14 mouse cellular contexts compared by ENCODE assay signal in the genomic region with DNA sequence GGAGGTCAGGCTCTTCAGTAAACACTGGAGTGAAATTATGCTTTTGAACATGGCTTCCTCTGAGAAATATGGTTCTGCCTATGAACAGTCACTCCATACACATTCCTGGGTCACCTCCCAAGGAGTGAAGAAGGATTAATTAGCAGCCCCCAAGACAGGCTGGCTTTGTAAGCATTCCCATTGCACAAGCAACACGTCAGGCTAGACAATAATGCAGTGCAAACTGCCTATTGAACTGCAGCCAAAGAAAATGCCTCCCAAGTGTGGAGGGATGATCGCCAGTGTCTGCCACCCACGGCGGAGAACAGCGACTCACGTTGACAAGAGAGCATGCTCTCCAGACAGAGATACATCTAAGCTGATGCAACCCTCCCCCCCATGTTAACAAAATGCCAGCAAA. TPM values are rescaled to one million over a fixed set of nuclear protein-coding genes. Genes with fewer than 3 reads are reported as not detected.
DNase-seq lines count a peak whose midpoint lies in the region; ATAC-seq lines count a peak whose summit lies in the region.
"Had no signal": no experiment of that assay in that cellular context is flagged by ENCODE, and none has a peak within 500 bp of the region (broad histone marks: within the 10 kb centered on the region; RNA-seq: fewer than 3 reads in every experiment).

No protein-coding gene starts in this region.

- no peak overlapping the region for H3K4me2 ChIP-seq in embryonic facial prominence, embryonic 14.5 days (ENCODE audit: low read depth, low read length)
- H3K4me2 ChIP-seq in hindbrain, embryonic 16.5 days (ENCODE audit: low read length): peak overlapping the region; percentile 23
- H3K4me2 ChIP-seq: limb, embryonic 12.5 days had no signal

- ATAC-seq in embryonic facial prominence, embryonic 14.5 days (ENCODE audit: low read depth): no peak; the same call in 1 of the 2 replicates
- ATAC-seq in hindbrain, embryonic 16.5 days: 0 out of 2 replicates have a peak, but pooled peaks have one; percentile 14
- ATAC-seq: intestine, postnatal 0 days had no signal

- no peaks in the 10 kb centered on the region for H3K36me3 ChIP-seq in embryonic facial prominence, embryonic 14.5 days (ENCODE audit: control insufficient read depth, insufficient read depth, low read length)
- no peaks in the 10 kb centered on the region for H3K36me3 ChIP-seq in embryonic facial prominence, embryonic 10.5 days (replicated peaks)
- no peaks in the 10 kb centered on the region for H3K36me3 ChIP-seq in hindbrain, embryonic 16.5 days (ENCODE audit: control insufficient read depth, insufficient read depth, low read length)
- H3K36me3 ChIP-seq: limb, embryonic 12.5 days had no signal

- H3K27ac ChIP-seq in embryonic facial prominence, embryonic 14.5 days (replicated peaks; ENCODE audit: low read depth, low read length): 0 out of 2 replicates have a peak overlapping the region, but pooled peaks have one; percentile 10
- no peak overlapping the region for H3K27ac ChIP-seq in embryonic facial prominence, embryonic 10.5 days (replicated peaks)
- no peak overlapping the region for H3K27ac ChIP-seq in hindbrain, embryonic 16.5 days (ENCODE audit: low read depth, low read length)
- H3K27ac ChIP-seq: limb, embryonic 12.5 days; stomach, postnatal 0 days had no signal

- no peaks in the 10 kb centered on the region for H3K27me3 ChIP-seq in embryonic facial prominence, embryonic 14.5 days (replicated peaks; ENCODE audit: control insufficient read depth, insufficient read depth, low read length)
- H3K27me3 ChIP-seq in embryonic facial prominence, embryonic 10.5 days (replicated peaks; ENCODE audit: low read depth, poor library complexity, severe bottlenecking): no peaks in the 10 kb centered on the region
- no peaks in the 10 kb centered on the region; the same call in 1 of the 2 replicates for H3K27me3 ChIP-seq in hindbrain, embryonic 16.5 days (replicated peaks; ENCODE audit: control insufficient read depth, insufficient read depth, low read length)

- no peaks in the 10 kb centered on the region for H3K9me3 ChIP-seq in embryonic facial prominence, embryonic 14.5 days (ENCODE audit: control insufficient read depth, low read length)
- no peaks in the 10 kb centered on the region for H3K9me3 ChIP-seq in embryonic facial prominence, embryonic 10.5 days
- no peaks in the 10 kb centered on the region for H3K9me3 ChIP-seq in hindbrain, embryonic 16.5 days (ENCODE audit: control insufficient read depth, low read length)
- H3K9me3 ChIP-seq: limb, embryonic 12.5 days had no signal

- DNase-seq in embryonic facial prominence, embryonic 14.5 days (ENCODE audit: low spot score): peak; percentile 54
- DNase-seq in embryonic facial prominence, embryonic 10.5 days (ENCODE audit: low spot score): no peak
- DNase-seq in layer of hippocampus, adult 11-12 months (ENCODE audit: low spot score): peak; percentile 40
- no peak for DNase-seq in layer of hippocampus, adult 9-10 months (ENCODE audit: low spot score)
- DNase-seq in 3T3-L1 (ENCODE audit: low read depth, low spot score): peak; percentile 72
- DNase-seq in yolk sac, embryonic 10.5 days (ENCODE audit: low spot score): no peak
- DNase-seq in ovary, adult 18-20 months (ENCODE audit: low spot score): no peak
- DNase-seq: adrenal gland, postnatal 14 days; cerebellum, adult 9-11 months had no signal

- peaks cover 6% of the 10 kb centered on the region; the same call in 1 of the 2 replicates for H3K4me1 ChIP-seq in embryonic facial prominence, embryonic 14.5 days (ENCODE audit: control insufficient read depth, insufficient read depth, low read length)
- H3K4me1 ChIP-seq in embryonic facial prominence, embryonic 10.5 days: peaks cover 6% of the 10 kb centered on the region; the same call in 1 of the 2 replicates
- H3K4me1 ChIP-seq in hindbrain, embryonic 16.5 days (ENCODE audit: control insufficient read depth, insufficient read depth, low read depth, low read length): peaks cover 6% of the 10 kb centered on the region; the same call in 1 of the 2 replicates

- H3K4me3 ChIP-seq in embryonic facial prominence, embryonic 14.5 days (ENCODE audit: low read depth, low read length): no peak overlapping the region
- H3K4me3 ChIP-seq in embryonic facial prominence, embryonic 10.5 days: no peak overlapping the region
- H3K4me3 ChIP-seq in hindbrain, embryonic 16.5 days (ENCODE audit: low read length): no peak overlapping the region
- H3K4me3 ChIP-seq: limb, embryonic 12.5 days had no signal

- no peak overlapping the region for H3K9ac ChIP-seq in embryonic facial prominence, embryonic 14.5 days (ENCODE audit: low read depth, low read length)
- no peak overlapping the region for H3K9ac ChIP-seq in hindbrain, embryonic 16.5 days (ENCODE audit: low read depth, low read length)
- H3K9ac ChIP-seq: limb, embryonic 12.5 days had no signal

- 39% methylated on average over 6 of the region's 6 CpGs for WGBS in embryonic facial prominence, embryonic 14.5 days
- WGBS in embryonic facial prominence, embryonic 10.5 days: 72% methylated on average over 6 of the region's 6 CpGs
- WGBS in hindbrain, embryonic 16.5 days: 23% methylated on average over 6 of the region's 6 CpGs

RNA-seq across cellular contexts. Expression of gene Lap3, which starts 16.9 kb away (rescaled TPM):
- polyA plus RNA-seq in embryonic facial prominence, embryonic 14.5 days (2014; fragmentation: Nextera tagmentation; extraction: Ambion mirVana): 81.5 and 85.1 TPM in 2 replicates
- polyA plus RNA-seq in embryonic facial prominence, embryonic 10.5 days (2016; fragmentation: Nextera tagmentation; extraction: Ambion mirVana): 112 and 115 TPM in 2 replicates
- polyA plus RNA-seq in hindbrain, embryonic 16.5 days (2015; fragmentation: Nextera tagmentation; extraction: Ambion mirVana): 33.1 and 34.2 TPM in 2 replicates

RNA-seq across cellular contexts. Expression of gene Clrn2, which starts 22.7 kb away (rescaled TPM):
- 0.22 and 0.31 TPM in 2 replicates for polyA plus RNA-seq in embryonic facial prominence, embryonic 14.5 days (2014; fragmentation: Nextera tagmentation; extraction: Ambion mirVana)
- polyA plus RNA-seq in embryonic facial prominence, embryonic 10.5 days (2016; fragmentation: Nextera tagmentation; extraction: Ambion mirVana): not detected in 2 replicates
- polyA plus RNA-seq in hindbrain, embryonic 16.5 days (2015; fragmentation: Nextera tagmentation; extraction: Ambion mirVana): 0.28 and 0.40 TPM in 2 replicates
- polyA plus RNA-seq: heart, embryonic 14.5 days; intestine, postnatal 0 days; stomach, postnatal 0 days had no signal

RNA-seq across cellular contexts. Expression of gene Qdpr, which starts 26.3 kb away (rescaled TPM):
- 122 and 125 TPM in 2 replicates for polyA plus RNA-seq in embryonic facial prominence, embryonic 14.5 days (2014; fragmentation: Nextera tagmentation; extraction: Ambion mirVana)
- 127 and 130 TPM in 2 replicates for polyA plus RNA-seq in embryonic facial prominence, embryonic 10.5 days (2016; fragmentation: Nextera tagmentation; extraction: Ambion mirVana)
- 141 and 154 TPM in 2 replicates for polyA plus RNA-seq in hindbrain, embryonic 16.5 days (2015; fragmentation: Nextera tagmentation; extraction: Ambion mirVana)

RNA-seq across cellular contexts. Expression of gene Med28, which starts 43.7 kb away (rescaled TPM):
- polyA plus RNA-seq in embryonic facial prominence, embryonic 14.5 days (2014; fragmentation: Nextera tagmentation; extraction: Ambion mirVana): 223 and 226 TPM in 2 replicates
- 296 and 298 TPM in 2 replicates for polyA plus RNA-seq in embryonic facial prominence, embryonic 10.5 days (2016; fragmentation: Nextera tagmentation; extraction: Ambion mirVana)
- polyA plus RNA-seq in hindbrain, embryonic 16.5 days (2015; fragmentation: Nextera tagmentation; extraction: Ambion mirVana): 243 and 250 TPM in 2 replicates

Comparison
In these comparisons a context has a peak if more than half of its experiments do, and no peak if none do; other contexts are left out.
1. DNase-seq: peak in embryonic facial prominence, embryonic 14.5 days (single experiment), layer of hippocampus, adult 11-12 months (single experiment) and 3T3-L1 (single experiment); none in embryonic facial prominence, embryonic 10.5 days (single experiment), layer of hippocampus, adult 9-10 months (single experiment), yolk sac, embryonic 10.5 days (single experiment) and ovary, adult 18-20 months (single experiment).